Mouse (Mus musculus) limb, embryonic 11.5 days (tissue): ENCODE results near the gene Inip. TPM values are rescaled to one million over a fixed set of nuclear protein-coding genes. Genes with fewer than 3 reads are reported as not detected.
"Not testable (repeated sequence)": the region's sequence is repeated elsewhere in the genome, so short reads cannot be mapped to it uniquely, and the experiment has no call there.

ENCODE experiments used
- ATAC-seq: fragments of 200-750 bp; cut with Nextera tagmentation; 2 replicates; pipeline ENCODE4 v1.8.0; 2017; ENCODE audit warnings: low read depth; ENCODE audit not compliant: insufficient number of reproducible peaks, low FRiP score, low TSS enrichment
- DNase-seq: peaks from one replicate; pipeline ENCODE4 v3.0.0-alpha.2; 2015; ENCODE audit warnings: low spot score
- H3K27ac ChIP-seq: fragments of 300-500 bp; sonication (generic); replicated peaks from 2 replicates; pipeline ENCODE4 v1.5.1; 2014; ENCODE audit warnings: low read depth, mild to moderate bottlenecking, low read length
- H3K27me3 ChIP-seq: fragments of 300-500 bp; sonication (generic); 2 replicates; pipeline ENCODE4 v1.6.1; 2014; ENCODE audit warnings: mild to moderate bottlenecking, low read length, mixed read lengths; ENCODE audit not compliant: control insufficient read depth, insufficient read depth
- H3K36me3 ChIP-seq: fragments of 300-500 bp; sonication (generic); 2 replicates; pipeline ENCODE4 v1.6.1; 2014; ENCODE audit warnings: mild to moderate bottlenecking, low read length, moderate library complexity, mixed read lengths; ENCODE audit not compliant: control insufficient read depth, insufficient read depth
- H3K4me1 ChIP-seq: fragments of 300-500 bp; sonication (generic); 2 replicates; pipeline ENCODE4 v1.6.1; 2014; ENCODE audit warnings: low read length, mixed read lengths; ENCODE audit not compliant: control insufficient read depth, insufficient read depth
- H3K4me2 ChIP-seq: fragments of 300-500 bp; sonication (generic); 2 replicates; pipeline ENCODE4 v1.6.1; 2014; ENCODE audit warnings: low read depth, mild to moderate bottlenecking, moderate library complexity; ENCODE audit not compliant: severe bottlenecking
- H3K4me3 ChIP-seq: fragments of 300-500 bp; sonication (generic); 2 replicates; pipeline ENCODE4 v1.5.1; 2014; ENCODE audit warnings: low read depth, low read length
- H3K9ac ChIP-seq: fragments of 300-500 bp; sonication (generic); 2 replicates; pipeline ENCODE4 v1.6.1; 2014; ENCODE audit warnings: mild to moderate bottlenecking, low read length
- H3K9me3 ChIP-seq: fragments of 300-500 bp; sonication (generic); 2 replicates; pipeline ENCODE4 v1.6.1; 2016; ENCODE audit warnings: low read length; ENCODE audit not compliant: control insufficient read depth
- WGBS: fragments of 180-500 bp; shearing (Covaris S2); extraction: QIAGEN DNeasy Blood & Tissue Kit; methylation state at CpG from one replicate; pipeline ENCODE4 v1.1.7; 2014; 5-methylcytosine and 5-hydroxymethylcytosine counted together
- polyA plus RNA-seq: library from polyadenylated mRNA; unstranded; fragments of >200 nt; fragmentation: Nextera tagmentation; extraction: Ambion mirVana; gene quantifications from 2 replicates; pipeline ENCODE4 v1.2.1, GENCODE M21; 2014

Gene Inip
- polyA plus RNA-seq, 1 experiment from 2014 or later: 91.9 TPM

DNA sequence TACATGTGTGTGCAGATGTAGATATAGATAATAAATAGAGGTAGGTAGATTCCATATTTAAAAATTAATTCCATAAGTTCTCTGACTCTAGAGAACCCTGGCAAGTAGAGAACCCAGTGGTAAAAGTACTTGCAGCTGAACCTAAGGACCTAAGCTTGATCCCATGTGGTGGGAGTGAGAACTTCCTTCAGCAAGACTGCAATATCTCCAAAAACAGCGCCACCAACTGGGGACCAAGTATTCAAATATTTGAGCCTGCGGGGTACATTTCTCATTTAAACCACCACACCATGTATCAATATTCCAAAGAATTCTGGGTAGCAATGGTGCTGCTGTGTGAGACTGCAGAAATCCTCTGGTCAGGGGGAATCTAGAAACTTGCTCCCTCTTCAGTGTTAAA, 7.3 kb downstream of the Inip start:
- DNase-seq: no peak
- 69% methylated on average over 2 of the region's 2 CpGs for WGBS
- ATAC-seq: no peak

GRCm38 (mm10) chr4:59793626-59794025, 7.8 kb downstream of the Inip start:
- H3K4me3 ChIP-seq, H3K27me3 ChIP-seq, DNase-seq, H3K9ac ChIP-seq, H3K9me3 ChIP-seq, H3K4me1 ChIP-seq, H3K4me2 ChIP-seq, ATAC-seq, H3K36me3 ChIP-seq, H3K27ac ChIP-seq: not testable (repeated sequence)
- WGBS: 93% methylated on average over 2 of the region's 2 CpGs

More for the DNA sequence above, 7.3 kb downstream of the Inip start:
- Histone ChIP-seq H3K4me2 (no peak overlapping the region), H3K27me3 (no peaks in the 10 kb centered on the region), H3K27ac (no peak overlapping the region), H3K4me1 (no peaks in the 10 kb centered on the region), H3K36me3 (no peaks in the 10 kb centered on the region), H3K4me3 (no peak overlapping the region), H3K9me3 (no peaks in the 10 kb centered on the region), H3K9ac (no peak overlapping the region)

- no peak overlapping the region for H3K4me3 ChIP-seq
- H3K9ac ChIP-seq: no peak overlapping the region
- DNase-seq: no peak
- no peak overlapping the region for H3K4me2 ChIP-seq
- no peak overlapping the region for H3K27ac ChIP-seq
- no peaks in the 10 kb centered on the region for H3K36me3 ChIP-seq
- H3K27me3 ChIP-seq: no peaks in the 10 kb centered on the region
- H3K4me1 ChIP-seq: no peaks in the 10 kb centered on the region
- no peaks in the 10 kb centered on the region for H3K9me3 ChIP-seq
- no peak for ATAC-seq
Measured at GRCm38 (mm10) chr4:59789015-59789414, 12.4 kb downstream of the Inip start.

GRCm38 (mm10) chr4:59787126-59787525, 14.3 kb downstream of the Inip start:
- ATAC-seq: no peak
- Histone ChIP-seq H3K4me3 (no peak overlapping the region), H3K4me2 (no peak overlapping the region), H3K9me3 (no peaks in the 10 kb centered on the region), H3K36me3 (no peaks in the 10 kb centered on the region), H3K27ac (no peak overlapping the region), H3K4me1 (no peaks in the 10 kb centered on the region), H3K27me3 (no peaks in the 10 kb centered on the region), H3K9ac (no peak overlapping the region)
- DNase-seq: no peak
- 62% methylated on average over 6 of the region's 6 CpGs for WGBS

- H3K4me2 ChIP-seq: no peak overlapping the region
- H3K9me3 ChIP-seq: no peaks in the 10 kb centered on the region
- DNase-seq: peak; percentile 82
- H3K4me1 ChIP-seq: 0 out of 2 replicates have a peak, but pooled peaks cover 1% of the 10 kb centered on the region
- H3K27me3 ChIP-seq: no peaks in the 10 kb centered on the region
- H3K36me3 ChIP-seq: no peaks in the 10 kb centered on the region
- WGBS: 0% methylated on average over 7 of the region's 7 CpGs
- no peak overlapping the region for H3K4me3 ChIP-seq
- no peak for ATAC-seq
- H3K9ac ChIP-seq: no peak overlapping the region
- H3K27ac ChIP-seq: no peak overlapping the region
Measured at GRCm38 (mm10) chr4:59786661-59787060, 14.7 kb downstream of the Inip start.

- H3K27me3 ChIP-seq: no peaks in the 10 kb centered on the region
- H3K36me3 ChIP-seq: no peaks in the 10 kb centered on the region
- 35% methylated on average over 2 of the region's 2 CpGs for WGBS
- H3K4me2 ChIP-seq: no peak overlapping the region
- 0 out of 2 replicates have a peak, but pooled peaks cover 3% of the 10 kb centered on the region for H3K4me1 ChIP-seq
- H3K4me3 ChIP-seq: no peak overlapping the region
- H3K9me3 ChIP-seq: no peaks in the 10 kb centered on the region
- no peak for ATAC-seq
- no peak overlapping the region for H3K9ac ChIP-seq
- H3K27ac ChIP-seq: no peak overlapping the region
- no peak for DNase-seq
Measured at GRCm38 (mm10) chr4:59785412-59785811, 16.0 kb downstream of the Inip start.

GRCm38 (mm10) chr4:59783685-59784279, 17.6 kb downstream of the Inip start:
- under 1% methylated on average over 36 of the region's 36 CpGs for WGBS
- H3K4me1 ChIP-seq: 0 out of 2 replicates have a peak, but pooled peaks cover 3% of the 10 kb centered on the region

DNA sequence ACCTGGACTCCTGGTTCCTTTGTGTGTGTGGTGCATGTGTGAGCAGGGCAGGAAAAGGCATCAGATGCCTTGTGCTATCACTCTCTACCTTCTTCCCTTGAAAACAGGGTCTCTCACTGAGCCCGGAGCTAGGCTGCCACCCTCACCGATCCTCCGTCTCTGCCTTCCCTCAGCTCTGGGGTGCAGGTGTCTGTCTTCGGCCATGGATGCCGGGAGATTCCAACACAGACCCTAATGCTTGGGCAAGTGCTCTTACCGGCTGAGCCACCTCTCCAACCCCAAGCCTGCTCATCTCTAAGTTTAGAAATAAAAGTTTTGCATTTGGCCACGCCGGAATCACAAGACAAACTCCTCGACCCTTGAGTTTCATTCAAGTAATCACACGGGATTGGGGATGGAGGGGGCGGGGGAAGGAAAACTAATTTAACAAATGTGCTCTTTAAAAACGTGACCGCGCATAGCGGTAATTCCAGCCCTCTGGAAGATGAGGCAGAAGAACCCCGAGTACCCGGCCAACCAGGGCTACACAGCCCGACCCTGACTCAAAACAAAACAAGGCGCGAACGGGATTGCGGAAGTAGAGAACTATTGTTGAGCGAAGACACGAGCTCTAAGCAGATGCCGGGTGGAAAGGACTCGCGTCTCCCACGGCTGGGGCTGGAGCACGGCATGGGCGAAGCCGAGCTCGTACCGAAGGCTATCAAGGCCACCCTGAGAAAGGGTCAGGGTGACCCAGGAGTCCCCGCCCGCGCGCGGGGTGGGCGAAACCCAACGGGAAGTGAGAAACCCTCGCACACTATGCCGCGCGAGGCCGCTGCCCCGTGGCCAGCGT, 18.3 kb downstream of the Inip start:
- Histone ChIP-seq H3K4me1 (0 out of 2 replicates have a peak, but pooled peaks cover 3% of the 10 kb centered on the region), H3K27me3 (no peaks in the 10 kb centered on the region), H3K9ac (peak overlapping the region; percentile 73), H3K36me3 (no peaks in the 10 kb centered on the region), H3K4me2 (peak overlapping the region; percentile 60), H3K9me3 (no peaks in the 10 kb centered on the region), H3K4me3 (peak overlapping the region; percentile 93), H3K27ac (peak overlapping the region; percentile 25)
- peak; percentile 66 for DNase-seq
- under 1% methylated on average over 47 of the region's 47 CpGs for WGBS
- peak; percentile 61 for ATAC-seq

More at GRCm38 (mm10) chr4:59783685-59784279, 17.6 kb downstream of the Inip start:
- Histone ChIP-seq H3K27me3 (no peaks in the 10 kb centered on the region), H3K27ac (peak overlapping the region; percentile 25), H3K9ac (peak overlapping the region; percentile 73), H3K4me3 (peak overlapping the region; percentile 93), H3K4me2 (peak overlapping the region; percentile 60), H3K36me3 (no peaks in the 10 kb centered on the region), H3K9me3 (no peaks in the 10 kb centered on the region)
- peak; percentile 96 for DNase-seq
- peak; percentile 94 for ATAC-seq
